Mouse (Mus musculus): ENCODE measurements at regions not wholly inside any gene's neighbourhood (a gene's known extent, or its start where the extent isn't known, plus 50 kb on each side); places are given as distances from the start of the nearest gene placed in this dataset.

DNA sequence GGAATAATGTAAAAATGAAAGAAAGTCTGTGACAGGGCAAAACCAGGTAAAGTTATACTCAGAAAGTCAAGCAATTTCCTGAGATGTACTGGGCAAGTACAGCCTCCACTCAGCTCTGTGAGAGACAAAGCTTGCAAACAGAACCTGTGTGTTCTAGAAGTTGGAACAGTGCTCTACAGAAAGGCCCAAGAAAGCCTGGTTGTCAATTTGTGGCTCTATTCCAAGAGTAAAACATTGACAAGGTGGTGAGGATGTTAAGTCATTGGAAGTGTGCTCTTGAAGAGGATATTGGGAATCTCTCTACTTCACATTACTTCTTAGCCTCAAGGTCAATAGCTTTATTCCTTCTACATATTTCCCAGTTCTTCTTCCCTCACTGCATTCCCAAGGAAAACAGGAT, 129.9 kb upstream of the Plxna2 start:
- TF ChIP-seq POLR2A (IDR thresholded peaks at IDR 0.05; ENCODE audit: borderline replicate concordance, low read depth, low read length) (no peak), CTCF (IDR thresholded peaks at IDR 0.05; ENCODE audit: low read depth, low read length) (no peak)
